Mouse (Mus musculus) mouse trophoblast stem cell (cell line): ENCODE measurements around the gene Gm47791.

Experiments
- in situ Hi-C, 2 experiments: fragments of 300-500 bp; cut with MseI, MboI; formaldehyde crosslinking; loops; 2 replicates in 1 of 2; 3 replicates in 1 of 2; pipeline ENCODE4 v1.15.1; 2025

Gene Gm47791

DNA sequence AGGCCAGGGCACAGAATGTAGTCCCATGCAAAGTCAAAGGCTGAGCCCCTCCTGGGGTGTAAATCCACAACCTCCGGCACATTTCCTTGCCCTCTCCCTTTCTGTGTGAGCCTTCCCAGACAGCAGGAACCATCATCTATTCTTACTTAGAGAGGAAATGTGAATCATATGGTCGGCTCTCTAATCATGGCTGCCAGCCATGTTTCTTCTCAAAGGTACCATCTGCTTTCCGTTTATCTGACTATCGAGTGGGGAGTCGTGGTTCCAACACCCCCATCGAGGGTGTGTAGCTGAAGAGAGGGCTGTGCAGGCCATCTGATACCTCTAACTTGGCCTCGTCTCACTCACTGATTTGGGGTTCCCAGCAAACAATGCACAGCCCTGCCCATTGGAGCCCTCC, 17.0 kb upstream of the Gm47791 start:
- in situ Hi-C loops, result loop anchor here in 1 of 2 experiments (10.0 kb wide), 1 partner anchor 197 kb away; no protein-coding TSS in a partner anchor

DNA sequence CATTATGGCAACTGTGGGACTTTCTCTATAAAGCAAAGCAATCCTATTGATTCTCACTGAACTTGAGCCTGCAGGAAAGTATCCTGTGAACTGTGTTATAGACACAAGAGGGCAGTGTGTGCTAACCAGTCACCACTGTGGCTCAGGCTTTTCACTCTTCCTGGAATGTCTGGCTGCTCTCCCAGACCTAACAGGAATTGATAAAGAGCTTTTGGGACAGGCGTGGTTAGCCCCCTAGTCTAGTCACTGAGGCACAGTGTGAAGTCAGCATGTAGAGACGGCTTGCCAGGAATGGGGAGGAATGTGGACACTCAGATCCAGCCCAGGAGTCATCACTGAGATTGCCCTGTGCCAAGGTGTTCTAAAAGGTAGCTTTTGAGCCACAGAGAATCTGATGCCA, 16.4 kb upstream of the Gm47791 start:
- in situ Hi-C loops, result loop anchor here in 1 of 2 experiments (10.0 kb wide), 1 partner anchor 197 kb away; no protein-coding TSS in a partner anchor

DNA sequence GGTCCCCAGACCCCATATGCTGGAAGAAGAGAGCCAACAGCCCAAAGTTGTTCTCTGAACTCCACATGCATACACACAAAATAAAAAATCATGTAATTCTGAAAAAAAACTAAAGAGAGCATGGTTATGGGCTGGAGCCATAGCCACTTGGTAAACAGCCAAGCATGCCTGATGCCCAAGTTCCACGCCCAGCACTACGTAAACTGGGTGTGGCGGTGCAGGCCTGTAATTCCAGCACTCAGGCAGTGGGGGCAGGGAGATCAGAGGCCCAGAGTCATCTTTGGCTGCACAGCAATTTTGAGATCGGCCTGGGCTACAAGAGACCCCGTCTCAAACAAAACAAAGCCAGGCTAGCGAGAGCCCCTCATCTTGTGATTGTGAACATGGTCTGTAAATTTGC, 14.5 kb upstream of the Gm47791 start:
- in situ Hi-C loops, result loop anchor here in 1 of 2 experiments (10.0 kb wide), 1 partner anchor 199 kb away; no protein-coding TSS in a partner anchor

DNA sequence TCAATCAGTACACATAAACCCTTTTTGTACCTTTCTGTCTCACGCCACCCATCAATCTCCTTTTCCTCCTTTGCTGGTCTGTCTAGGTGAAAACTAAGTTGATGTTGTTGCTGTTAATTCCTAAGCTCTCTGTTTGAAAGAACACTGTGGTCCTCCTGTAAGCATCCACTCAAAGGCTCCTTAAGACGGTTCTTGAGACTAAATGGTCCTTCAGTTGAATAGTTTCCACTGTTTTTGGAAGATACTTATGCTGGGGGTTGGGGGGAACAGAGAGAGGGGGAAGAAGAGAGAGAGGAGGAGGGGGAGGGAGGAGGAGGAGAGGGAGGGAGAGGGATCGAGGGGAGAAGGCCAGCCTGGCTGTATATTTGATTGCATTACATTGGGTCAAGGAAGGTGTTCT, 12.5 kb upstream of the Gm47791 start:
- in situ Hi-C loops, result loop anchor here in 1 of 2 experiments (10.0 kb wide), 1 partner anchor 201 kb away; no protein-coding TSS in a partner anchor

DNA sequence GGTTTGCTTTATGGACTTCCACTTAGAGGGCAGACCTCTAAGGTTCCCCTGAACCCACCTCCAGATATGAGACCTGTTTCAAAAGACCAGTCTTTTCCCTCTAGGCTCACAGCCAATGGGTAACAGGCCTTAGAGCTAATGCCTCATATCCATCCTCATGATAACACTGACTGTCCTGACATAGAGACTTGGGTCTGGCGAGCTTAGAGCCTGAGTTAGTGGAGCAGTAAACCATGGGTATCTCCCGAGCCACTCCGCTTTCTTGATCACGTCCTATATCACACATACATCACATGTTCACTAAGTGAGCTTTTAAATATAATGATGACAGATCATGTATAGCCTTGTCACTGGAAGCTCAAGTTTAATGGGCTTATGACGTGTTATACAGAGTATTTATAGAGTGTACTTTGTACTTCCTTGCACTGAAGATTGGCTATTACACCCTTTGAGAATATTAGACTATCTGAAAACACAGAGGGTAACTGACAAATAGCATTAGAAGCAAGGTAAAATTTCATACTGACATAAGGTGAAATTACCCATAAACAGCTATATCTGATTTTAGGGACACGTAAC, 8.4 kb upstream of the Gm47791 start:
- in situ Hi-C loops, result no loop called here

DNA sequence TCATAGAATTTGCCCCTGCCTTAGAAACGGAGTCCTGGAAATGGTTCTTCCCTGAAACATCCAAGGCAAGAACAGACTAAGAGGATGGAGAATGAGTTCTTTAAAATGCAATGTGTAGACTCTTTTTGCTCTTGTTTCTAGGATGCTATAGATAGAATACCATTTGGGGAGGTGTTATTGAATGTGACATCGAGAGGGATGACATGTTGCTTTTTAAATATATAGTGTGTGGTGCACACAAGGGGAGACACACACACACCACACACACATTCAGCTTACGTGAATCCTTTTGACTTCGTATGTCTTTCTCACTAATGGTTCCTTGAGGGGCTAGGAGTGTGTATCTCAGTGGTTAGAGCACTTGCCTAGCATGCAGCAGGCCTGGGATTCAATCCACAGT, 4.2 kb upstream of the Gm47791 start:
- in situ Hi-C loops, result no loop called here

DNA sequence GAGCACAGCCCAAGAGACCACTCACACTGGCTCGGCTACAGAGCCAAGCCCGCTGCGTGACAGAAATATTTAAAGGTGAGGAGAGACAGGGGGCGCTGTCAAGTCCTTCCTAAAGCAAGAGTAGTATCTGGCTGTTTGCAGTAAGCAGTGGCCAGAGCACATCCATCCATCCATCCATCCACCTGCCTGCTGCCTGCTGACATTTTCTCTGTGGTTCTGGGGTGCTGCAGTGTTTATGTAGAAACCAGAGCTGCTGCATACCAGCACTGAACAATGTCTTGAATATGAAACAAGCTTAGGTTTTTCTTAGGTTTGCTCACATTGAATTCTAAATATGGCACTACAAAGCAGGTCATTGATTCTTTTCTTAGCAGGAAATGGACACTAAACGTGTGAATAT, 2.2 kb upstream of the Gm47791 start:
- in situ Hi-C loops, result no loop called here

DNA sequence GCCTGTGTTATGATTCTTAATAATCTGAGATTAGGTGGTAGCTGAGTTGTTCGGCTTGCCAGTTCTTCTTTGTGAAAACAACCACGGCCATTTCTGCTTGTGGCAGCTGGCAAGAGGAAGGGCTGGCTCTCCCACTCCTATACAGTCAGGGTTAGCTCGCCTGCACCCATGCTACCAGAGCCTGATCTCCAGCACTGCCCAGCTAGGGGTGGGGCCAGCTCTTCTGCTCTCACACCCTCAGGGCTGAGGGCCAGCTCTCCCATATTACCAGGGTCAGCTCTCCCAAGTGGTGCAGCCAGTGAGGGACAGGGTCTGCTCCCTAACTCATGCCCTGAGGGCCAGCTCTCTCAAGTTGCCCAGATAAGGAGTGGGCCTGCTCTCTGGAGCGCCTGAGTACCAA, 1.4 kb upstream of the Gm47791 start:
- in situ Hi-C loops, result no loop called here

DNA sequence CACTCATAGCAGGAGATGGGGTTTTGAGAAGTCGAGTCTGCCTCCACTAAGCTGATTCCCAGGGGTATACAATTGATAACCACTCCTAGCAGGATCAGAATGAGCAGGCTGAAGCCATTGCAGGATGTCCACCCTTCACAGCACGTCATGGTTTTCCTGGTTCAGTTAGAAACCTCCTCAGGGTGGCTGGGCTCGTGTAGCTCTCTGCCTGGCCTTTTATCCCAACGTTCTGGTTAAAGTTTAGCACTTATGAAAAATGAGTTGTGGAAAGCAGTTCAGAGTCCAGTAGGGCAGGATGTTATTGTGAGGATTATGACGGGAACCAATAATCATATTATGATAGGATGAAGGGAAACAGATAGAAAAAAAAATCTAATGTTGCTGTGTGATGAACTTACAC, 2.8 kb downstream of the Gm47791 start, which contains the start of gene Tm4sf20:
Gene Tm4sf20 (minus strand): TSS at position 193 of the 400 bp plus-strand sequence.
- in situ Hi-C loops, result no loop called here

DNA sequence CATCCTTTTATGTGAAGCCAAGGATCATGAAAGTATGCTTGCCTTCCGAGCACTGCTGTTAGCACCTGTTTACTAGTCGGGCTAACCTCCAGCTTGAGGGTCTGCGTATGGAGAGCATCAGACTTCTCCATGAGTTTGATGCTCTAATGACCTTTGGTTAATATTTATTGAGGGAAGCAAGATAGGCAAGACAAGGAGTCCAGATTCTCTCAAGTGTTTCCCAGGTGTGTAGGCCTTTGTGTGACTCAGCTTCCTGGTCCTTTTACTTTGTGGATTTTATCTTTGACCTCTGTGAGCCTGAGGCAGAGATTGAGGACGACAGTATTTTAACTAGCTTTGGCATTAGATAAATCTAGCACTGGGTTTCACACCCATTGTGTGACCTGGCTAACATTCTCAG, 4.4 kb downstream of the Gm47791 start:
- in situ Hi-C loops, result no loop called here

DNA sequence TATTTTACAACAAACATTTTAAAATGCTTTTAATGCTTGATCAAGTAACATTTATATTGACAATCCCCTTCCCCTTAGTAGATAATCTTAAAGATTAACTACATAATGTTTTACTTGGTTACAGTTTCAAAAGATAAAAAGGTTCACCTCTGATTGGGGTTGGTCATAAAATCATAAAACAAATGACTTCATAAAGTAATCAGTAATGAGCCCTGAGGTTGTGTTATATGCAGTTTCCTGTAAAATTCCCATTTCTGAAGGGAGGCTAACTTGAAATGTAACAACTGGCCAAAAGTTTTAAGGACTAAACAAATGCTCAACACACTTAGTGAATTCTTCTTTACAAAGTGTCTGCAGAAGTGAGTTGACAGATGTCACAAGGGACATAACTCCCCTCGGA, 4.8 kb downstream of the Gm47791 start:
- in situ Hi-C loops, result no loop called here

DNA sequence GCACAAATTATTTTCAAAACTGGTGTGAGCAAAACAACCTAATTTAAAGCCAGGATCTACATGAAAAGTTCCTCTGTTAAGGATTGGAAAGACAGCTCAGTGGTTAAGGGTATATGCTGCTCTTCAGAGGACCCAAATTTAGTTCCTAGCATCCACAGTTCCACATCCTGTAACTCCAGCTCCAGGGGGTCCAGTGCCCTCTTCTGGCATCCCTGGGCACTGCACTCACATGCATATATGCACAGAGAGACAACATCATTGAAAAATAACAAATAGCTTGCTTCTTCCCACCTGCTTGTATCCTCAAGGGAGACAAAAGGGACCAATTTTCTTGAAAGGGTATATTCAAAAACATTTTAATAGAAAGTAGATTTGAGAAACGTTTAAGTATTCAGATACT, 8.8 kb downstream of the Gm47791 start:
- in situ Hi-C loops, result no loop called here

DNA sequence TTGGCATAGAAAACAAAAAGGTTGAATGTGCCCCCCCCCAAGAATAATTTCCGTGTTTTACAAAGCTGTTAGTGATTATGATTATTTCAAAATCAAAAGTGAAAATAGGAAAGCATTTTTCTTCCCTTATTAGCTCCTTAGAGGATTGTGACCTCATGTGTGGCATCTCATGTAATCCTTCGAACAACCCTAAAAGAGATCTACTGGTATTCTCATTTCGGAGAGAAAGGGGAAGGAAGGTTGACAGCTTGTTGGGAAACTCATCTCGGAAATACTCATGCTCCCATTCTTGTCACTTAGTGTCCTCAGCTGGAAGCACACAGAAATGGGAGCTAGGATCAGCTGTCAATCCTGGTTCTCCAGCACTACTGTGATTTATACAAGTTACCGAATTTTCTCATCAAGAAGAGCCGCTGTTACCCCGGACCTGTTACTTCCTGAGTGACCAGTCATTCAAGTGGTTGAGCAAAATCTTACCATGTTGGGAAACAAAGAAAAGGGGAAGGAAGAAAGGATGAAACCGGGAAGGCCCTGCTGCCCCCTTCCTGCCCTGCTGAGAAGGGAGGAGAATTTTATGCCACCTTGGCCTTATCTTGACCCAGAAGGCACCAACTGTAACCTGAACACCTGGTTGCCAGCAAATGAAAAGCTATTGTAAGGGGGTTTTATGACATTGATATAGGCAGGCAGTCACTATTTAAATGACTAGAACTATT, 9.4 kb downstream of the Gm47791 start:
- in situ Hi-C loops, result no loop called here

DNA sequence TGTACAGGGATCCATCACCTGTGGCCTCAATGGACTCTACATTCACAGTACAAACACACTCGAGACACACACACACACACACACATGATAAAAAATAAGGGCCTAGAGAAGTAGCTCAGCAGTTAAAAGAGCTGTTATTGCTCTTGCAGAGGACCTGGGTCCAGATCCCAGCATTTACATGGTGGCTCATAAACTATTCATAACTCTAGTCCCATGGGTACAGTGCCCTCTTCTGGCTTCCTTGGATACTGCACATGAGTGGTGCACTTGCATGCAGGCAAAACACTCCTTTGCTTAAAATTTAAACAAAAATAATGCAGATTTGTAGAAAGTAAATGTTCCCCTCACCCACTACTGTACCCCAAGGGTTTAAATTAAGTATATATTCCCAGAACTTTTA, 11.5 kb downstream of the Gm47791 start:
- in situ Hi-C loops, result no loop called here

DNA sequence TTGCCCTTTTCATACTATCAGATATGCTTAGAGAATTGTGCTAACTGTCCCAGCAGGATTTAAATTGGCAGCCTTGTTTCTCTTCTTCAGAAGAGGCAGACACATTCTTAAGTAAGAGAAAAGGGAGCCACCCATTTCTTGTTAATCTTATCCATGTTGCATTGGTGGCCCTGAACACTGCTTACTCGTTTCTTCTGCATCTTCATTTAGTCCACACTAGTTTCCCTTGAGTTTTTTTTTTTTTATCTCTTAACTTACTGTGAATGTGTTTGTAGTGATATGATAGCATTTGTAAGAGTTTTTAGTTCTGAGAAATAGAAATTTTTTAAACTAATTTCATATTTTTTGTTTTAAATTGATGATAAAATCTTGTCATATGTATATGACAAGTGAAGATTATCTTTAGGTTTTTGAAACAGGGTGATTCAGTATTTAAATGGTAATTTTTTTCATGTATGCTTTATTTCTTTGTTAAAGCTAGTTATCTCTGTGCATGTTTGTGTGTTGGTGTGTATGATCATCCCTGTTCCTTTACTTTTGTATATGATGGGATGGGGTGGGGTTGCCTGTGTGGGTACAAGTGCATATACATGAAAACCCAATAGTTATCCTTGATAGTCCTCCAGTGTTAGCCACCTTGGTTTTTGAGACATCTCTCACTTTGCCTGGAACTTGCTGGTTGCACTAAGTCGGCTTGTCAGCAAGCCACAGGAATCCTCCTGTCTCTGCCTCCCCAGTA, 23.2 kb downstream of the Gm47791 start:
- in situ Hi-C loops, result no loop called here

DNA sequence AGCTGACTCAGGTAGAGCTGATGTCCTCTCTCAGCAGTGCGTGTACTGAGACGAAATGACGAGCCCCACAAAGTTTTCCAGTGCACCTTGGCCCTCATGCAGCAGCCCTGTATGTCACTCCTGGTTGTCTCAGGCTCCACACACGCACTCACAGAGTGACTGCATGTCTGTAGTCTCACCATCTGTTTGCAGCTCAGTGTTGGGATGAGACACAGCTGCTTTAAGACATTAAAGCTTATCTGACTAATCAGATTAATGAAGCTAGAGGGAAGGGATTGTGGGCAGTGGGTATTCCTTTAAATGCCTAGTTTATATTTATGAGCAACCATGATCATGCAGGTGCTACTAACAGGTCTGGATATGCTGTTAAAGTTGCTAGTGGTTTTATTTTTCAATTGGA, 24.6 kb downstream of the Gm47791 start:
- in situ Hi-C loops, result no loop called here

DNA sequence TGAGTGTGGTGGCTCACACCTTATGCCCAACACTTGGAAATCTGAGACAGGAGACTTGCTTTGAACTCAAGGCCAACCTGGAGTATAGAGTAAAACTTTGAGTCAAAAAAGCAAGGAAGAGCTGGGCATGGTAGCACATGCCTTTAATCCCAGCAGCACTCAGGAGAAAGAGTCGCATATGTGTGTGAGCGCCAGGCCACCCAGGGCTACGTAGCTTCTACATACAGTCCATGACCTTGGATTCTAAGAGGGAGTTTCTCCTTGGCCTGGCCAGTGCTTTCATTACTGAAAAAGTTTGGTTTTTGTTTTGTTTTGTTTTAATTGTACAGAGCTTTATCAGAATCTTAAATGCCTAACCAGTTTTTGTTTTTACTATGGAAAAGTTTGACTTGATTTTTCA, 27.1 kb downstream of the Gm47791 start:
- in situ Hi-C loops, result no loop called here

DNA sequence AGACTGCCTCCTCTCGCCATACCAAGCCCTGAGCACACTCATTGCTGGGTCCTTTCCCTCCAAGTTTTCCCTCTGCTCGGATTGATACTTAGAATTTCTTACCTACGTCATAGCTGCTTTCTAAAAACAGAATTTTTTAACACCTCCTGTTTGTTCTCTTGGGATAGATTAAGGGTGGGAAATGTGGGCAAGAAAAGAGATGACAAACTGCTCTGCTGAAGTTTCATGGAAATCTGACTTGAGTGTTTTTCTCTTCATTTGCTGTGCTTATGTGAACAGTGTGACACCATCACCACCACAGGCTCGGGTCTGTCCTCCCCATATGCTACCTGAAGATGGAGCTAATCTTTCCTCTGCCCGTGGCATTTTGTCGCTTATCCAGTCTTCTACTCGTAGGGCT, 29.5 kb downstream of the Gm47791 start:
- in situ Hi-C loops, result no loop called here

DNA sequence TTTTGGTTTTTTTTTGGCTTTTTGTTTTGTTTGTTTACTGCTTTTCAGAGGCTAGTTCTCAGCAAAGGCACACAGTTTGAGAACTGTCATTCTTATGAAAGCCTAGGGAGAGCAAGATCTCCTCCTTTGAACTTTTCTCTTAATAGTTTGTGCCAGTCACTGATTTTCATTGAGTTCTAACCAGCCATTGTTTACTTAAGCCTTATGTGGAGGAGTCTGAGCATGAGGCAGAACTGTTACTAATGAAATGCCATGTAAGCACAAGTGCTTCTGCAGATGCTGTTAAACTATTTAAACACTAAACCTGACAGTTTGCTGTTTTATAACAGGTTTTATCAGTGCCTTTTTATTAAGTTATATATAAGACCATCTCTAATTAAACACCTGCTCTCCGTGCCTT, 33.0 kb downstream of the Gm47791 start:
- in situ Hi-C loops, result no loop called here

DNA sequence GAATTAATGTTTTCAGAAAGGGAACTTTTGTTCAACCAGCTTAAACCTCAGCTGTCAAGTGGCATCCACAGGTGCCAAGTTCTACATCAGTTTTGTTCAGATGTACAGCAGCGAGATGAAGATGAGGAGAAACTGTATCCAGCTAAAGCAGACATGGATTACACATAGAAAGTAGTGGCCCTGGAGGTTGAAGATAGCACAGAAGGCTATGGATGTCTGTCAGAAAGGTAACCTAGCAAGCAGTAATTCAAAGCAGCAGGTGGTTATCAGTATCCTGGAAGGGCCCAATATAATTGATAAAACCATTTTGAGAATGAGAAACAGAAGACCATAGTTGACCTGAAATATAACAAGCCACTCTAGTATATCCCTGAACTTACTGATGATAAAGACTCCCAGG, 37.7 kb downstream of the Gm47791 start:
- in situ Hi-C loops, result no loop called here

DNA sequence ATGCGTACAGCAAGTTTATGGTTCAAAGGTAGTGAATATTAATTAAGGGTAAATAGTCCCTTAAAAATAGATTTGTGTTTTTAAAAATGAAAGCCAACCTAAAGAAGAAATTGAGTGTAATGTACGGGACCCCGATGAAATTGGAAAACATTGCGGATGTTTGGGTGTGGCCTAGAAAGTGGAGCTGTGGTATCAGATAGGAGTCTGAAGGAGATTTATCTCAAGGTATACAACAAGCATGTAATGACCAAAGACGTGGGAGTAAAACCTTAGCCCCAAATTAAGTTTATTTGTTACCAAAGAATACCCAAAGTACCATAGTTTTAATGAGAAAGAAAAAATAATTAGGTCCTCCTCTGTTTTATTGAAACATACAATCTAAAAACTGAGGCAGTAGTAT, 44.6 kb downstream of the Gm47791 start:
- in situ Hi-C loops, result no loop called here

DNA sequence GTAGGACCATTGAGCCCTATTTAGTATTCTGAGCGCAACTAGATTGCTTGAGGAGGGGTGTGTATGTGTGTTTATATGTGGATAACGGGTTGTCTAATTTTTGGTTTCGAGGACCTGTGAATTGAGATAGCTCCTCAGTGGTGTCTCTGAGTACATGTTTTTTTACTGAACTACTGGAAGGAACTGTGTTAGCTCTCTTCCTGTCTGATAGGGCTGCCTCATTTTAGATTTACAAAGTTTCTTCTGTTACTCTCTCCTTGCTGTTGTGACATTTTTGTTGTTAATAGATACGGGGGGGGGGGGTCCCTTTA, 45.2 kb downstream of the Gm47791 start:
- in situ Hi-C loops, result no loop called here
